Mouse (Mus musculus) G1E (cell line): Measurements from ENCODE around the gene Kcnh7.

Experiments
- CTCF ChIP-seq: IDR thresholded peaks from 2 replicates; pipeline ENCODE4 v1.5.1; 2012; ENCODE audit warnings: low read depth, low read length, inconsistent platforms, mixed read lengths
- GATA1 ChIP-seq: IDR thresholded peaks from 2 replicates; pipeline ENCODE4 v1.6.1; 2012; ENCODE audit warnings: borderline replicate concordance, low read length, inconsistent platforms, mixed read lengths

- TF ChIP-seq CTCF (no peak), GATA1 (no peak)
Observed at GRCm38 (mm10) chr2:63002784-63003183, 181.3 kb downstream of the Kcnh7 start.
